Mouse (Mus musculus) heart, postnatal 10 days (tissue): ENCODE data around the gene Megf11. TPM values are rescaled to one million over a fixed set of nuclear protein-coding genes. Genes with fewer than 3 reads are reported as not detected.

Experiments
- DNase-seq, 2 experiments: peaks; one replicate each; pipeline ENCODE4 v3.0.0; 2021
- intact Hi-C: fragments of 180-260 bp; cut with DNase I; formaldehyde crosslinking; loops from one replicate; pipeline ENCODE4 v1.15.1; 2025
- total RNA-seq, 2 experiments: library from RNA; stranded (reverse); gene quantifications; 2 replicates each; pipeline ENCODE4 v1.2.3; 2021

Megf11 gene
- total RNA-seq, 2 experiments from 2014 or later = 3.3 to 4.2 TPM

DNA sequence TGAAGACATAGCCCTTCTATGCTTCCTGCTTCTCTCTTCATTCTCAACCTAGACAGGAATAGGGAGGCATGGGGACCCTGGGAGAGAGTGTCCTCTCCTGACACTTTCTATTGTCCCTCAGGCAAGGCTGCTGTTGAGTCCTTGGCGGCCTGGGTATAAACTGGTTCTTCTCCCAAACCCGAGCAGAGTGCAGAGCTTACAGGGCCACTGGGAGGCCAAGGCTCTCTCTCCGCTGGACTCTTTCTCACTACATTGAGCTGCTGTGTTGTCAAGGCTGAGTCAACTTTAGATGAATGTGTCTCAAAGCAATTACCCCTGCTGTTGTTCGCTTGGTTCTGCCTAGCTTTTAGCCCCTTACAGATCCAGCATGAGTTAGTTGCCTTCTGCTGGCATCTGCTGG lies 168.0 kb downstream of the Megf11 start:
- intact Hi-C loops = no loop called here
- no peak for DNase-seq

GRCm38 (mm10) chr9:64555620-64556019 lies 170.2 kb downstream of the Megf11 start:
- no peak for DNase-seq
- intact Hi-C loops = no loop called here

- intact Hi-C loops = no loop called here
- DNase-seq = no peak
These were observed 171.8 kb downstream of the Megf11 start for GRCm38 (mm10) chr9:64557110-64557745.

- DNase-seq = no peak
- intact Hi-C loops = no loop called here
These were observed 172.6 kb downstream of the Megf11 start for GRCm38 (mm10) chr9:64557846-64558530.

DNA sequence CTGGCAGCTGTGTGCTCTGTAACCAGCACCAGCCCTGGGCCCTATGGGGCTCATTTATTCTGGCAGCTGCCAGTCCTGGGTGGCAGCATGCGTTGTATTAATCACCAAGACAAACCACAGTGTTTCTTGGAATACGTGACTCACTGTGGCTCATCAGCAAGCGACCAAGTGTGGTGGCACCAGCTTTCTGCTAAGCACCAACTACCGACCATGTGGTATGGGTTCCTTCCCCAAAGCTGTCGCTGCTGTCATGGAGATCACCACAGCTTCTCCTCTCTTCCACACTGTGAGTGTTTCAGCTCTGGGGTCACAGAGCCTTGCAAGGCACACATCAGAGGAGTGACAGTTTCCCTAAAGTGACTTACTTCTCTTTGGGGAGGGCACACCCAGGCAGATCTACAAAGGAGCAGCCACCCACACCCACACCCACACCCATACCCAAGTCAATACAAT lies 178.9 kb downstream of the Megf11 start:
- DNase-seq = no peak
- intact Hi-C loops = no loop called here

DNA sequence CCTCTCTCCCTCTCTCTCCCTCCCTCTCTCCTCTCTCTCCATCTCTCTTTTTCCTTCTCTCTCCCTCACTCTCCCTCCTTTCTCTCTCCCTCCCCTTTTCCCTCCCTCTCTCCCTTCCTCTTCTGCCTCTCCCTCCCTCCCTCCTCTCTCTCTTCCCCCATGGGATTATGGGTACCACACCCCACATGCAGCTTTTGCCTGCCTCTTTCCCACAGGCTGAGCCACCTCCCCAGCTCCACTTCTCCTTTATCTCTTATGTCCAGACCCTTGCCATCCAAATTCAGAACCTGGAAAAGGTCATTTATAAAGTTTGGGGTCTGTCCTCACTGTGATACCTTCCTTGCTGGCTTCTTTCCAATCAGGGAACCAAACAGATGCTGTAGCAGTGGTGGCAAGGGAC lies 180.5 kb downstream of the Megf11 start:
- intact Hi-C loops = no loop called here
- DNase-seq = no peak

DNA sequence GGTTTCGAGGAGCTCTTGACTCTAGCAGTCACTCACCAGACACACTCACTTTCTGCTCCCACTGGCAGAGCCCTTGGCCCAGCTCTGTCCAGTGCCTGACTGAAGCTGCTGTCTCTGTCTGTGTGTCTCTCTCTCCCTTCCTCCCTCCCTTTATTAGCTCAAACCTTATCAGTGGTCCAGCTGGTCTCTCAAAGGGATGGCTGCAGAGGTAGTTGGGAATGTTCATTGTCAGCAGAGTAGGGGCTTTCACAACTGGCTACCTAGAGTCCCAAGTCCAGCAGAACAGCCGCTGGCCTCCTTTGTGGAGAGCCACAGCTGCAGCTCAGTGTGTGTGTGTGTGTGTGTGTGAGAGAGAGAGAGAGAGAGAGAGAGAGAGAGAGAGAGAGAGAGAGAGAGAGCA lies 180.9 kb downstream of the Megf11 start:
- intact Hi-C loops = no loop called here
- DNase-seq = no peak

DNA sequence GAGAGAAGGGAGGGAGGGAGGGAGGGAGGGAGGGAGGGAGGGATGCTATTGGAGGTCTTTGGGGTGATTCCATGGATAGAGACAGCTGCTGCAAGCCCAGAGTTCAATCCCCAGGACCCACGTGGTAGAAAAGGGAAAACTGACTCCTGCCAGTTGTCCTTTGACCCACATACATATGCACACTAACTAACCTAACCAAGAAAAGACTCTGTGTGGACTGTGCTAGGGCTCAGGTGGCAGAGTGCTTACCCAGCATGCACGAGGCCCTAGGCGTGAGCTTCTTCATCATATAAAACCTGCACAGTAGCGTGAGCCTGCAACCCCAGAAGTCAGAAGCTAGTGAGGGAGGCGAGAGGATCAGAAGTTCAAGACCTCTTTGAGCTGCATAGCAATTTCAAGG lies 182.1 kb downstream of the Megf11 start:
- no peak for DNase-seq
- intact Hi-C loops = no loop called here

DNA sequence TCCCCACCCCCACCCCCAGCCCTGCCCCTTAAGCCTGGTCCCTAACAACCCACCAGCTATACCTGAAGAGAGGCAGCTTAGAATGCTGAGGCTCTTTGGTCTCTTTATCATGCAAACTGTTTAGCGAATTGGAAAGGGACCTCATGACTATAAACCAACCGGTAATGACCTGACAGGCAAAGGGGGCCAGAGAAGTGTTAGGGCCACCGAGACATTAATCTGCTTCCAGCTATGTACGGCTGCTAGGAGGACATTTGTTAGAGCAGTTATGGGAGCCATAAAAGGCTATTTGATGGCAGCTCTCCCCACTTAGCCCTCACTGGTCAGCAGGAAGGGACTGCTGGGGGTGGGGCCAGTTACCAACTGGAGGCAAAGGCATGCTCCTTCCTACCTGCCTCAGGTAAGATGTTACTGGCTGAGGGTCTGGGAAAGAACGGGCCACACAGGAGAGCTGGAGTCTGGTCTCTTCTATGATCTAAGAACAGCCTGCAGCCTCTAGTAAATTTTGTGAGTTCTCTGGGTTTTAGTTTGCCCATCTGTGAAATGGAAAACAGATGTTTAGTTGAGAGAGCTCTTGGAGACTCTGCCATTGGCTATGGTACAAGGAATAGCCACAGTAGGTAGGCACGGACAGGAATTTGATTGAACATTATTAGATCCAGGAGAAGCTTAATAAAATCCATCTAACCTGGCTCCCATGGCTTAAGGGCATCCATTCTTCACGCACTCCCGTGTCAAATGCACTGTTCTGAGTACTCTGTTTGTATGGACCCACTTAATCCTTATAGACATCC lies 183.2 kb downstream of the Megf11 start:
- DNase-seq = no peak
- intact Hi-C loops = no loop called here

GRCm38 (mm10) chr9:64570448-64570847 lies 185.0 kb downstream of the Megf11 start:
- intact Hi-C loops = no loop called here
- no peak for DNase-seq

GRCm38 (mm10) chr9:64571091-64571490 lies 185.7 kb downstream of the Megf11 start:
- intact Hi-C loops = no loop called here
- DNase-seq = no peak

DNA sequence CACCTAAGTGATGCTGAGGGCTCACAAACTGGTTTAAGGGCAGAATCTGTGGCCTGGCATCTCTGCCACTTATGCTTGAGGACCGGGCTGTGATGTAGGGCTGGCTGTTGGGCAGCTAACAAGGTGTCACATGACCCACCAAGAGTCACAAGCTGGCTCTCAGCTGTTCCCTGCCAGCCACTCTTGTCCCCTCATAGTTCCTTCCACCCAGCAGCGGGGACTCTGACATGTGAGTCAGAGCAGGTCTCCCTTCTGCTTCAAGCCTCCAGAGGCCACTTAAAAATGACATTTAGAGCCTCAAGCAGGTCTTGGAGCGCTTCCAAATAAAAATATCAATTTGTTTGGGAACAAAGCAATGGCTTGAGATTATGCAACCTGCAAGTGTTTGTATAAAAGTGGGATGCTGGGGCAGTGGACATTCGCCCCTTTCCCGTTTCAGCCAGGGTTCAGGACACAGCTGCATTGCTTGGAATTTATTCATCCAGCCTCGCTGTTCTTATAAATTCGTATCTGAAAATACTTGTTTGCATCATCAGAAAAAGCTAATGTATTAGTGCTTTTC lies 187.3 kb downstream of the Megf11 start:
- intact Hi-C loops = no loop called here
- peak; percentile 45 to 50 for DNase-seq

- DNase-seq = no peak
These were observed 190.2 kb downstream of the Megf11 start for GRCm38 (mm10) chr9:64575658-64576057.

DNA sequence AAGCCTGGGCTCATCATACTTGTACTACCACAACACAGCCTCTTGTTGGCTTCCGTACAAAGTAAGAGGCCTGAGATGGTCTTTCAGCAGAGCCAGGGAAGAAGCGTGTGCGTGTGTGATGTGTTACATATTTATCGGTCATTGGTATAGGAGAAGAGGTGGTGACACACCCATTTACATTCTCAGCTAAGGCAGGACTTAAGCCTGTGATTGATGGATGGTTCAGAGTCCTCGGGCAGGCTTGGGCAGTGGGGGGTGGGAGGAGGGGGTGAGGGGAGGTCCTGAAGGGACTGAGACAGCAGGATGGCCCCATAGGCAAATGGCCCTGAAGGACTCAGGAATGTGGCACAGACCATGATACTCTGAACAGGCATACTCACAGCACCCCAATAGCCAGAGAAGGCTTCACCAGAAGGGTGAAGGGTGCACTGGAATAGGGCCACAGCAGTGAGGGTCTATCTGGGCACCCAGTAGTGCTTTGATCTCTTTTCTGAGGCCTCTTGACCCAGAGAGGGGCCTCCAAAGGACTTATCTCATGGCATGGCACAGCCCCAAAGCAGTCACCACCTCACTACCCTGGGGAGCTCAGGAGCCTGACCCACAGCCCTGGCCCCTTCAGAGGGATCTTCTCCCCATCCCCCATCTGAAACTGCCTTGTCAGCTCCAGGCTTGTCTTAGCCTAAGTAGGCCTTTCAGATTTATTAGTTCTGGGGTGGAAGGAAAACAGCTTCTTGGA lies 190.9 kb downstream of the Megf11 start:
- intact Hi-C loops = no loop called here

More at GRCm38 (mm10) chr9:64575658-64576057, 190.2 kb downstream of the Megf11 start:
- intact Hi-C loops = no loop called here

GRCm38 (mm10) chr9:64577156-64577555 lies 191.7 kb downstream of the Megf11 start:
- intact Hi-C loops = no loop called here
- no peak for DNase-seq

More for the DNA sequence above, 190.9 kb downstream of the Megf11 start:
- DNase-seq = no peak

GRCm38 (mm10) chr9:64578014-64578413 lies 192.6 kb downstream of the Megf11 start:
- intact Hi-C loops = no loop called here
- DNase-seq = peak; percentile 4 to 24

GRCm38 (mm10) chr9:64579306-64579705 lies 193.9 kb downstream of the Megf11 start:
- intact Hi-C loops = no loop called here
- DNase-seq = no peak

DNA sequence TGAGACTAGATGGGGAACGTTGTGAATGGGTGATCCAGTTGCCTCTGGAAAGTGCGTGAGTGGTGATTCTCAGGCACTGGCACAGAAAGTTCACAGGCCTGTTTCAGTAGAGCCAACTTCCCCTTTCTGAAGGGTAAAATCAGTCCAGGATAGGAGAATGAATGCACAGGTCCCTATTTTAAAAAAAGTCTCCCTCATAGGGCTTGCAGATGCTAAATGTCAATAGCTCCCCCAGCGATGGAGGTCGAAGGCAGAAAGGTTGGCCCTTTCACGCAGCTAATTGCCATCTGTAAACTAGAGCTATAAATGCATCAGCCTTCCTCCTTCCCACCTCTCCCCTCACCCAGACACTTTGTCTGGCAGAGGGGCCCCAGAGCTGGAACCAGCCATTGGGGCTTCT lies 200.9 kb downstream of the Megf11 start:
- intact Hi-C loops = no loop called here
- no peak for DNase-seq

- intact Hi-C loops = no loop called here
- DNase-seq = no peak
These were observed 202.6 kb downstream of the Megf11 start for GRCm38 (mm10) chr9:64587991-64588390.

DNA sequence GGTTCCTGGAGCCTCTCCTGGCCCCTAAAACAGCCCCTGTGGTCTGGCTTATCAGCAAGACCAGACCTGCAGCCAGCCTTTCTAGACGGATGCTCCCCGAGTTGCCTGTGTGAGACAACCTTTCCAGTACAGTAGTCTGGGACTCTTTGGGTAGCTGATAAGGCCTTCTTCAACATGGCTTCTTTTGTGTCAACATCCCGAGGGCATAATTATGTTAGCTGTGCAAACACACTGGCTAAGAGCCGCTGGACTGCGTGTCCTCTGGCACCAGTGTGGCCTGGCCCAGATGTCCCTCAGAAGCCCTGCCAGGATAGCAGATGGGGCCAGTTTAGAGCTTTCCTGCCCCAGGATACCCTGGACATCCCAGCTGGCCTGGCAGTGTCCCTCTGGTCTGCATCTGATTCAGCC lies 205.2 kb downstream of the Megf11 start:
- peak; percentile 21 to 43 for DNase-seq
- intact Hi-C loops = no loop called here

DNA sequence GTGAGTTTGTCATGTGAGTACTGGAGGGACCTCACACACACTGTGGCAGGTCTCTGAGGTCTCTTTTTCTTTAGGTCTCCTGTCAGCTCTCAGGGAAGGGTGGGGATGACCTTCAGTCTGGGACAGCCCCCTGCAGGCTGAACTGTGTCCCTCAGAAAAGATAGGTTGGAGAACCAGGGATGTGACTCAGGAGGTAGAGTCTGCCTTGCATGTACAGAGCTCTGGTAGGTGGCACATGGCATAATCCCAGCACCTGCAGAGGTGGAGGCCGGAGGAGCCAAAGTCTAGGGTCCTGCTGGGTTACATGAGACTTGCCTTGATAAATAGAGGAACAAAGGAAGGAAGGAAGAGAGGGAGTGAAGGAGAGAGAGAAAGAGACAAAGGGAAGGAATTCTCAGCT lies 206.0 kb downstream of the Megf11 start:
- intact Hi-C loops = no loop called here
- DNase-seq = no peak
